Mouse (Mus musculus) midbrain, embryonic 13.5 days (tissue): Measurements from ENCODE around the gene Tnp1. TPM values are rescaled to one million over a fixed set of nuclear protein-coding genes. Genes with fewer than 3 reads are reported as not detected.

Experiments
- polyA plus RNA-seq: library from polyadenylated mRNA; unstranded; fragments of >200 nt; fragmentation: Nextera tagmentation; extraction: Ambion mirVana; gene quantifications from 2 replicates; pipeline ENCODE4 v1.2.1, GENCODE M21; 2015

The Tnp1 gene
- polyA plus RNA-seq, 1 experiment from 2014 or later: not detected

Other genes starting within 250 kb of the Tnp1 start
- gene Igfbp2, start 191.4 kb downstream of the Tnp1 start, polyA plus RNA-seq: 294 and 385 TPM in 2 replicates
- 28.7 and 31.8 TPM in 2 replicates for gene Igfbp5, start 141.0 kb downstream of the Tnp1 start, polyA plus RNA-seq